Mouse (Mus musculus): Measurements from ENCODE around the gene Fbxw11.

Fbxw11 gene

GRCm38 (mm10) chr11:32642249-32642876 is at the start of gene Fbxw11:
Gene Fbxw11, plus strand, starts transcription at chr11:32642724.
- CTCF ChIA-PET, result interaction anchor here (1.0 kb wide), 1 partner anchor 22 kb away, joined by 3 read pairs; no protein-coding TSS in a partner anchor

- CTCF ChIA-PET, result interaction anchor here (0.6 to 1.2 kb wide), 3 partner anchors 10 to 63 kb away, joined by 3 to 5 read pairs (median 3); no protein-coding TSS in a partner anchor
Measured at GRCm38 (mm10) chr11:32593081-32593480, 49.4 kb upstream of the Fbxw11 start.

- CTCF ChIA-PET, result no interaction called here
Measured at GRCm38 (mm10) chr11:32594122-32594521, 48.4 kb upstream of the Fbxw11 start.

- CTCF ChIA-PET, result no interaction called here
Measured at GRCm38 (mm10) chr11:32600371-32600770, 42.2 kb upstream of the Fbxw11 start.

GRCm38 (mm10) chr11:32601528-32602323 is 40.8 kb upstream of the Fbxw11 start:
- CTCF ChIA-PET, result no interaction called here

GRCm38 (mm10) chr11:32604663-32605062 is 37.9 kb upstream of the Fbxw11 start:
- CTCF ChIA-PET, result no interaction called here

GRCm38 (mm10) chr11:32605131-32605860 is 37.2 kb upstream of the Fbxw11 start:
- CTCF ChIA-PET, result no interaction called here

- CTCF ChIA-PET, result no interaction called here
Measured at GRCm38 (mm10) chr11:32605907-32606306, 36.6 kb upstream of the Fbxw11 start.

GRCm38 (mm10) chr11:32607319-32607718 is 35.2 kb upstream of the Fbxw11 start:
- CTCF ChIA-PET, result no interaction called here

GRCm38 (mm10) chr11:32610616-32611015 is 31.9 kb upstream of the Fbxw11 start:
- CTCF ChIA-PET, result interaction anchor here (0.6 kb wide), 1 partner anchor 23 kb away, joined by 4 read pairs; no protein-coding TSS in a partner anchor

- CTCF ChIA-PET, result no interaction called here
Measured at GRCm38 (mm10) chr11:32612304-32612703, 30.2 kb upstream of the Fbxw11 start.

- CTCF ChIA-PET, result no interaction called here
Measured at GRCm38 (mm10) chr11:32614463-32614862, 28.1 kb upstream of the Fbxw11 start.

- CTCF ChIA-PET, result no interaction called here
Measured at GRCm38 (mm10) chr11:32615561-32615960, 27.0 kb upstream of the Fbxw11 start.

GRCm38 (mm10) chr11:32616091-32616490 is 26.4 kb upstream of the Fbxw11 start:
- CTCF ChIA-PET, result no interaction called here

GRCm38 (mm10) chr11:32618036-32618435 is 24.5 kb upstream of the Fbxw11 start:
- CTCF ChIA-PET, result no interaction called here

GRCm38 (mm10) chr11:32618641-32619040 is 23.9 kb upstream of the Fbxw11 start:
- CTCF ChIA-PET, result interaction anchor here (0.6 kb wide), 1 partner anchor 15 kb away, joined by 6 read pairs; no protein-coding TSS in a partner anchor

- CTCF ChIA-PET, result interaction anchor here (0.6 to 1.1 kb wide), 3 partner anchors 14 to 132 kb away, joined by 3 to 6 read pairs (median 3); no protein-coding TSS in a partner anchor
Measured at GRCm38 (mm10) chr11:32619257-32619816, 23.2 kb upstream of the Fbxw11 start.

GRCm38 (mm10) chr11:32619866-32620456 is 22.6 kb upstream of the Fbxw11 start:
- CTCF ChIA-PET, result interaction anchor here (0.6 to 1.1 kb wide), 3 partner anchors 22 to 542 kb away, joined by 3 read pairs; no protein-coding TSS in a partner anchor

- CTCF ChIA-PET, result no interaction called here
Measured at GRCm38 (mm10) chr11:32621831-32622478, 20.6 kb upstream of the Fbxw11 start.

GRCm38 (mm10) chr11:32622479-32623190 is 19.9 kb upstream of the Fbxw11 start:
- CTCF ChIA-PET, result no interaction called here
